Mouse (Mus musculus): ENCODE measurements at regions not wholly inside any gene's neighbourhood (a gene's known extent, or its start where the extent isn't known, plus 50 kb on each side); places are given as distances from the start of the nearest gene placed in this dataset.

GRCm38 (mm10) chr3:137728689-137729088 is 57.4 kb downstream of the Gm21962 start:
- Histone ChIP-seq H3K9me3 (replicated peaks) (no peaks in the 10 kb centered on the region), H3K4me2 (no peak overlapping the region), H3K27me3 (replicated peaks) (no peaks in the 10 kb centered on the region), H3K4me1 (no peaks in the 10 kb centered on the region), H3K27ac (no peak overlapping the region), H3K4me3 (no peak overlapping the region), H3K9ac (no peak overlapping the region), H3K36me3 (no peaks in the 10 kb centered on the region)
- WGBS (ENCODE audit: insufficient replicate concordance), result 83% methylated on average over 9 of the region's 9 CpGs
- ATAC-seq, result no peak

GRCm38 (mm10) chr3:137729421-137729820 is 58.1 kb downstream of the Gm21962 start:
- H3K27me3 ChIP-seq (replicated peaks), result no peaks in the 10 kb centered on the region
- H3K4me2 ChIP-seq, result no peak overlapping the region
- H3K9me3 ChIP-seq (replicated peaks), result no peaks in the 10 kb centered on the region
- no peaks in the 10 kb centered on the region for H3K4me1 ChIP-seq
- no peak for ATAC-seq
- no peaks in the 10 kb centered on the region for H3K36me3 ChIP-seq
- H3K4me3 ChIP-seq, result no peak overlapping the region
- no peak overlapping the region for H3K27ac ChIP-seq
- WGBS (ENCODE audit: insufficient replicate concordance), result 57% methylated on average over 7 of the region's 7 CpGs
- H3K9ac ChIP-seq, result no peak overlapping the region

GRCm38 (mm10) chr3:137737222-137737800 is 66.0 kb downstream of the Gm21962 start:
- ATAC-seq, result no peak
- Histone ChIP-seq H3K36me3 (no peaks in the 10 kb centered on the region), H3K9ac (no peak overlapping the region), H3K4me3 (no peak overlapping the region), H3K4me2 (no peak overlapping the region), H3K27me3 (replicated peaks) (no peaks in the 10 kb centered on the region), H3K9me3 (replicated peaks) (no peaks in the 10 kb centered on the region), H3K4me1 (no peaks in the 10 kb centered on the region), H3K27ac (no peak overlapping the region)
- WGBS (ENCODE audit: insufficient replicate concordance), result 67% methylated on average over 12 of the region's 12 CpGs

GRCm38 (mm10) chr3:137741528-137741927 is 70.2 kb downstream of the Gm21962 start:
- Histone ChIP-seq H3K4me3 (no peak overlapping the region), H3K9ac (no peak overlapping the region), H3K36me3 (no peaks in the 10 kb centered on the region), H3K27ac (no peak overlapping the region), H3K4me2 (no peak overlapping the region), H3K4me1 (no peaks in the 10 kb centered on the region), H3K9me3 (replicated peaks) (no peaks in the 10 kb centered on the region), H3K27me3 (replicated peaks) (no peaks in the 10 kb centered on the region)
- 77% methylated on average over 9 of the region's 9 CpGs for WGBS (ENCODE audit: insufficient replicate concordance)
- no peak for ATAC-seq

- Histone ChIP-seq H3K4me1 (no peaks in the 10 kb centered on the region), H3K27me3 (replicated peaks) (no peaks in the 10 kb centered on the region), H3K9ac (no peak overlapping the region), H3K4me3 (no peak overlapping the region), H3K27ac (no peak overlapping the region), H3K9me3 (replicated peaks) (no peaks in the 10 kb centered on the region), H3K4me2 (no peak overlapping the region), H3K36me3 (no peaks in the 10 kb centered on the region)
- 57% methylated on average over 4 of the region's 4 CpGs for WGBS (ENCODE audit: insufficient replicate concordance)
- no peak for ATAC-seq
These were observed 70.8 kb downstream of the Gm21962 start for GRCm38 (mm10) chr3:137742119-137742518.

GRCm38 (mm10) chr3:137751732-137752260 is 80.5 kb downstream of the Gm21962 start:
- no peak overlapping the region for H3K9ac ChIP-seq
- H3K4me1 ChIP-seq, result no peaks in the 10 kb centered on the region
- H3K9me3 ChIP-seq (replicated peaks), result no peaks in the 10 kb centered on the region
- no peak for ATAC-seq
- no peak overlapping the region for H3K4me3 ChIP-seq
- WGBS (ENCODE audit: insufficient replicate concordance), result 76% methylated on average over 9 of the region's 9 CpGs
- H3K36me3 ChIP-seq, result no peaks in the 10 kb centered on the region
- H3K27me3 ChIP-seq (replicated peaks), result no peaks in the 10 kb centered on the region
- no peak overlapping the region for H3K4me2 ChIP-seq
- no peak overlapping the region for H3K27ac ChIP-seq

GRCm38 (mm10) chr3:137752447-137753256 is 81.3 kb downstream of the Gm21962 start:
- Histone ChIP-seq H3K4me1 (no peaks in the 10 kb centered on the region), H3K9ac (no peak overlapping the region), H3K4me3 (no peak overlapping the region), H3K4me2 (peak overlapping the region; percentile 37), H3K27ac (no peak overlapping the region), H3K9me3 (replicated peaks) (no peaks in the 10 kb centered on the region), H3K27me3 (replicated peaks) (no peaks in the 10 kb centered on the region), H3K36me3 (no peaks in the 10 kb centered on the region)
- WGBS (ENCODE audit: insufficient replicate concordance), result 19% methylated on average over 25 of the region's 25 CpGs
- ATAC-seq, result 0 out of 2 replicates have a peak, but pooled peaks have one; percentile 46

GRCm38 (mm10) chr3:137753257-137753654 is 81.9 kb downstream of the Gm21962 start:
- Histone ChIP-seq H3K27me3 (replicated peaks) (no peaks in the 10 kb centered on the region), H3K9ac (no peak overlapping the region), H3K4me2 (peak overlapping the region; percentile 37; the same call in 1 of the 2 replicates), H3K4me1 (no peaks in the 10 kb centered on the region), H3K36me3 (no peaks in the 10 kb centered on the region), H3K9me3 (replicated peaks) (no peaks in the 10 kb centered on the region), H3K4me3 (no peak overlapping the region), H3K27ac (no peak overlapping the region)
- no peak for ATAC-seq
- WGBS (ENCODE audit: insufficient replicate concordance), result 47% methylated on average over 7 of the region's 7 CpGs

GRCm38 (mm10) chr3:137755391-137755790 is 84.1 kb downstream of the Gm21962 start:
- H3K4me3 ChIP-seq, result no peak overlapping the region
- no peak for ATAC-seq
- WGBS (ENCODE audit: insufficient replicate concordance), result 50% methylated on average over 5 of the region's 5 CpGs
- no peaks in the 10 kb centered on the region for H3K4me1 ChIP-seq
- H3K9me3 ChIP-seq (replicated peaks), result no peaks in the 10 kb centered on the region
- H3K27ac ChIP-seq, result no peak overlapping the region
- H3K27me3 ChIP-seq (replicated peaks), result no peaks in the 10 kb centered on the region
- no peaks in the 10 kb centered on the region for H3K36me3 ChIP-seq
- no peak overlapping the region for H3K9ac ChIP-seq
- H3K4me2 ChIP-seq, result no peak overlapping the region

- Histone ChIP-seq H3K4me2 (no peak overlapping the region), H3K4me1 (no peaks in the 10 kb centered on the region), H3K9me3 (replicated peaks) (no peaks in the 10 kb centered on the region), H3K27ac (no peak overlapping the region), H3K27me3 (replicated peaks) (no peaks in the 10 kb centered on the region), H3K9ac (no peak overlapping the region), H3K4me3 (no peak overlapping the region), H3K36me3 (no peaks in the 10 kb centered on the region)
- ATAC-seq, result no peak
- 41% methylated on average over 14 of the region's 14 CpGs for WGBS (ENCODE audit: insufficient replicate concordance)
These were observed 91.0 kb downstream of the Gm21962 start for GRCm38 (mm10) chr3:137762213-137762884.

- Histone ChIP-seq H3K36me3 (no peaks in the 10 kb centered on the region), H3K9me3 (replicated peaks) (no peaks in the 10 kb centered on the region), H3K4me3 (no peak overlapping the region), H3K27ac (no peak overlapping the region), H3K27me3 (replicated peaks) (no peaks in the 10 kb centered on the region), H3K4me1 (no peaks in the 10 kb centered on the region), H3K4me2 (no peak overlapping the region), H3K9ac (no peak overlapping the region)
- 72% methylated on average over 5 of the region's 5 CpGs for WGBS (ENCODE audit: insufficient replicate concordance)
- no peak for ATAC-seq
These were observed 92.1 kb downstream of the Gm21962 start for GRCm38 (mm10) chr3:137763406-137763805.

- Histone ChIP-seq H3K4me3 (no peak overlapping the region), H3K4me1 (0 out of 2 replicates have a peak, but pooled peaks cover 3% of the 10 kb centered on the region), H3K36me3 (no peaks in the 10 kb centered on the region), H3K27ac (no peak overlapping the region), H3K9ac (no peak overlapping the region), H3K4me2 (no peak overlapping the region), H3K9me3 (replicated peaks) (no peaks in the 10 kb centered on the region), H3K27me3 (replicated peaks) (0 out of 2 replicates have a peak, but pooled peaks cover 3% of the 10 kb centered on the region)
- 75% methylated on average over 4 of the region's 4 CpGs for WGBS (ENCODE audit: insufficient replicate concordance)
- no peak for ATAC-seq
These were observed 95.7 kb upstream of the H2afz start for GRCm38 (mm10) chr3:137768627-137769026.
